Comparison of ENCODE assay signal across 8 mouse cellular contexts in the genomic region with DNA sequence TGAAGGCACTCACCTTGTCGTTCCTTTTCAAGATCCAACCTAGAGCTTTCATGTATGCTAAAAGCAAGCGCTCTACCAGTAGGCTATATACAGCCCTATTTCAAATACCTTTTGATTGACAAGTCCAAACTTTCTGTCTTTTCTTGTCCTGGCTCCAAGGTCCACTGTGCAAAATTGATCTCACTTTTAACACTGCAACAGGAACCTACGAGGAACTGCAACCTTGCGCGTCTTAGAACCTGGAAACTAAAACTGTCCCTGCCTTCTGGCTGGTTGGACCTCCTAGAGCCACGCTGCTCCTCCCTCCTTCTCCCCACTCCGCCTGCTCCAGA. TPM values are rescaled to one million over a fixed set of nuclear protein-coding genes. Genes with fewer than 3 reads are reported as not detected.
DNase-seq lines count a peak whose midpoint lies in the region; ATAC-seq lines count a peak whose summit lies in the region.

No protein-coding gene starts in this region.

- no peak for ATAC-seq in lung, embryonic 15.5 days (ENCODE audit: borderline replicate concordance, extremely low read depth, low FRiP score, low TSS enrichment)
- no peak for ATAC-seq in embryonic facial prominence, embryonic 11.5 days (replicated peaks; ENCODE audit: insufficient number of reproducible peaks, low FRiP score, low TSS enrichment, low read depth)
- ATAC-seq in intestine, embryonic 15.5 days, result no peak
- ATAC-seq in neural tube, embryonic 15.5 days (ENCODE audit: low FRiP score), result no peak; the same call in 1 of the 2 replicates

- DNase-seq in lung, postnatal 10 days, result no peak
- no peak for DNase-seq in embryonic facial prominence, embryonic 11.5 days (ENCODE audit: low spot score)
- DNase-seq in MN1 (ENCODE audit: low spot score), result no peak
- DNase-seq in retina, postnatal 1 day, result no peak
- DNase-seq in frontal cortex, postnatal 10 days (ENCODE audit: low spot score in 2 of 2), result no peak

- H3K9me3 ChIP-seq in lung, embryonic 15.5 days, result no peaks in the 10 kb centered on the region
- H3K9me3 ChIP-seq in embryonic facial prominence, embryonic 11.5 days (replicated peaks; ENCODE audit: control insufficient read depth, low read length), result no peaks in the 10 kb centered on the region
- H3K9me3 ChIP-seq in intestine, embryonic 15.5 days, result no peaks in the 10 kb centered on the region
- H3K9me3 ChIP-seq in neural tube, embryonic 15.5 days (replicated peaks), result no peaks in the 10 kb centered on the region

- H3K27me3 ChIP-seq in lung, embryonic 15.5 days, result no peaks in the 10 kb centered on the region
- no peaks in the 10 kb centered on the region for H3K27me3 ChIP-seq in embryonic facial prominence, embryonic 11.5 days (ENCODE audit: control insufficient read depth, insufficient read depth, low read length)
- H3K27me3 ChIP-seq in intestine, embryonic 15.5 days (replicated peaks), result no peaks in the 10 kb centered on the region
- H3K27me3 ChIP-seq in neural tube, embryonic 15.5 days (replicated peaks), result no peaks in the 10 kb centered on the region

- peak overlapping the region; percentile 79 for H3K9ac ChIP-seq in lung, embryonic 15.5 days
- H3K9ac ChIP-seq in embryonic facial prominence, embryonic 11.5 days (replicated peaks; ENCODE audit: low read length), result peak overlapping the region; percentile 77
- peak overlapping the region; percentile 78 for H3K9ac ChIP-seq in intestine, embryonic 15.5 days
- peak overlapping the region; percentile 83 for H3K9ac ChIP-seq in neural tube, embryonic 15.5 days (replicated peaks)

- 23% methylated on average over 7 of the region's 7 CpGs for WGBS in lung, embryonic 15.5 days
- WGBS in embryonic facial prominence, embryonic 11.5 days, result 22% methylated on average over 7 of the region's 7 CpGs
- 20% methylated on average over 7 of the region's 7 CpGs for WGBS in intestine, embryonic 15.5 days
- 27% methylated on average over 7 of the region's 7 CpGs for WGBS in neural tube, embryonic 15.5 days

- peaks cover 7% of the 10 kb centered on the region; the same call in 1 of the 2 replicates for H3K36me3 ChIP-seq in lung, embryonic 15.5 days
- H3K36me3 ChIP-seq in embryonic facial prominence, embryonic 11.5 days (replicated peaks; ENCODE audit: control insufficient read depth, insufficient read depth, low read depth, low read length), result no peaks in the 10 kb centered on the region
- no peaks in the 10 kb centered on the region for H3K36me3 ChIP-seq in intestine, embryonic 15.5 days
- H3K36me3 ChIP-seq in neural tube, embryonic 15.5 days, result peaks cover 7% of the 10 kb centered on the region

- peaks cover 11% of the 10 kb centered on the region for H3K4me1 ChIP-seq in lung, embryonic 15.5 days
- H3K4me1 ChIP-seq in embryonic facial prominence, embryonic 11.5 days (ENCODE audit: control insufficient read depth, insufficient read depth, low read length), result no peaks in the 10 kb centered on the region; the same call in none of the 2 replicates
- peaks cover 6% of the 10 kb centered on the region; the same call in 1 of the 2 replicates for H3K4me1 ChIP-seq in intestine, embryonic 15.5 days (replicated peaks)
- peaks cover 12% of the 10 kb centered on the region for H3K4me1 ChIP-seq in neural tube, embryonic 15.5 days

- H3K4me3 ChIP-seq in lung, embryonic 15.5 days, result peak overlapping the region; percentile 94
- peak overlapping the region; percentile 75 for H3K4me3 ChIP-seq in embryonic facial prominence, embryonic 11.5 days (ENCODE audit: low read depth, low read length)
- H3K4me3 ChIP-seq in intestine, embryonic 15.5 days (replicated peaks), result peak overlapping the region; percentile 91
- H3K4me3 ChIP-seq in neural tube, embryonic 15.5 days (replicated peaks), result peak overlapping the region; percentile 92

- peak overlapping the region; percentile 91 for H3K4me2 ChIP-seq in lung, embryonic 15.5 days
- peak overlapping the region; percentile 80 for H3K4me2 ChIP-seq in embryonic facial prominence, embryonic 11.5 days (ENCODE audit: low read depth, low read length)
- peak overlapping the region; percentile 85 for H3K4me2 ChIP-seq in intestine, embryonic 15.5 days (replicated peaks)
- peak overlapping the region; percentile 88 for H3K4me2 ChIP-seq in neural tube, embryonic 15.5 days

- H3K27ac ChIP-seq in lung, embryonic 15.5 days, result peak overlapping the region; percentile 63; the same call in 1 of the 2 replicates
- H3K27ac ChIP-seq in embryonic facial prominence, embryonic 11.5 days (replicated peaks; ENCODE audit: low read depth, low read length), result no peak overlapping the region
- peak overlapping the region; percentile 65 for H3K27ac ChIP-seq in intestine, embryonic 15.5 days
- no peak overlapping the region for H3K27ac ChIP-seq in neural tube, embryonic 15.5 days (replicated peaks)

RNA-seq across cellular contexts. Expression of a gene that starts 5.2 kb away (rescaled TPM):
- polyA plus RNA-seq in lung, embryonic 15.5 days (2015; fragmentation: Nextera tagmentation; extraction: Ambion mirVana), result 75.0 and 80.1 TPM in 2 replicates
- polyA plus RNA-seq in embryonic facial prominence, embryonic 11.5 days (2014; fragmentation: Nextera tagmentation; extraction: Ambion mirVana), result 107 and 117 TPM in 2 replicates
- 84.7 and 98.7 TPM in 2 replicates for polyA plus RNA-seq in intestine, embryonic 15.5 days (2015; fragmentation: Nextera tagmentation; extraction: Ambion mirVana)
- polyA plus RNA-seq in neural tube, embryonic 15.5 days (2015; fragmentation: Nextera tagmentation; extraction: Ambion mirVana), result 111 and 117 TPM in 2 replicates

RNA-seq across cellular contexts. Expression of a gene that starts 58.2 kb away (rescaled TPM):
- not detected in 2 replicates for polyA plus RNA-seq in lung, embryonic 15.5 days (2015; fragmentation: Nextera tagmentation; extraction: Ambion mirVana)
- polyA plus RNA-seq in embryonic facial prominence, embryonic 11.5 days (2014; fragmentation: Nextera tagmentation; extraction: Ambion mirVana), result 0.98 and 1.6 TPM in 2 replicates
- polyA plus RNA-seq in intestine, embryonic 15.5 days (2015; fragmentation: Nextera tagmentation; extraction: Ambion mirVana), result not detected in 2 replicates
- 1.1 and 1.4 TPM in 2 replicates for polyA plus RNA-seq in neural tube, embryonic 15.5 days (2015; fragmentation: Nextera tagmentation; extraction: Ambion mirVana)

Comparison
In these comparisons a context has a peak if more than half of its experiments do, and no peak if none do; other contexts are left out.
1. H3K27ac ChIP-seq: peak in lung, embryonic 15.5 days (single experiment) and intestine, embryonic 15.5 days (single experiment); none in embryonic facial prominence, embryonic 11.5 days (single experiment) and neural tube, embryonic 15.5 days (single experiment).
2. Peak in every context shown above with its lines, with median percentiles within 50 percentile points of each other: H3K4me2 ChIP-seq, H3K4me3 ChIP-seq and H3K9ac ChIP-seq.